Mouse (Mus musculus) inflammation-experienced regulatory T-cells, adult 6 months (primary cell): Measurements from ENCODE around the gene Irf2bpl. TPM values are rescaled to one million over a fixed set of nuclear protein-coding genes. Genes with fewer than 3 reads are reported as not detected.

ENCODE experiments used
- ATAC-seq: one replicate; pipeline ENCODE4 v1.8.0; 2017
- polyA plus RNA-seq, 3 experiments: library from polyadenylated mRNA; unstranded; fragments of 100-300 nt; shearing (Covaris generic); gene quantifications; one replicate each; pipeline ENCODE4 v1.2.1; 2017

The Irf2bpl gene
- polyA plus RNA-seq, 3 experiments from 2014 or later, result 8.0 to 14.6 (median 9.4) TPM

DNA sequence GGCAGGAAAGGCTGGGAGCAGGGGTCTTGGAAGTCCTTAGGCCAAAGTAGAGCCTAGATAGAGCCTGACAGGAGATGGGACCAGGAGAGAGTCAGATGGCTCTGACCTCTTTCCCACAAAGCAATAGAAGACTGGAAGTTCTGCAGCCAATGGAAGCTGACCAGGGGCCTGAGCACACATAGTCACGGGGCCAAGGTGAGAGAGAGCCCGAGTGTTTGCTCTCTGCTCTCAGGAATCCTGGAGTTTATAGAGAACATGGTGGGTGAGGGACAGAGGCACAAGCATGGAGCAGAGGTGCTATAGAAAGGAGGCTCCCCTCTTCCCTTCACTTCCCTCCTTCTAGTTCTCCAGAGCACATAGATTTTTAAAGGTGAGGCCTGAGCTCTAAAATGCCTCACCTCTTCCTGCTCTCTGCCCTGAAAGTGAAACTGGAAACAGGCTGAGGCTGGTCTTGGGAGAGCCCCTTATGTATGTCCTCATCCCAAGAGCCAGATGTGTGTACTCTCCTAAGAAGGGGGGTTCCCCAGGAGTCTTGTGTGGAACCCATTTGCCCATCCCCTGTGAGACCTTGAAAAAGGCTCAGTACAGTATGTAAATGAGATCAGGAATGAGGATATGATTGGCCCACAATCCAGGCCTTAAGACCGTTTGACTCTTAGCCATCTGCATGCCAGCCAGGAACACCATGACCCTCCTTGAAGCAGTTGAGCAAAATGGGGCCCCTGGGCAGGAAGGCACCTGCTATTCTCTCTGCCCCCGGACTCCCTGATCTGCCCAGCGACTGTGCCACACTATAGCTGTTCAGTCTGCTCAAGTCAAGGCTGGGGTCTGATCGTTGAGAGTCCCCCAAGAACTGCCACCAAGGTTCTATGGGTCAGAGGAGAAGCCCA, 25.4 kb downstream of the Irf2bpl start:
- ATAC-seq, result peak; percentile 76

DNA sequence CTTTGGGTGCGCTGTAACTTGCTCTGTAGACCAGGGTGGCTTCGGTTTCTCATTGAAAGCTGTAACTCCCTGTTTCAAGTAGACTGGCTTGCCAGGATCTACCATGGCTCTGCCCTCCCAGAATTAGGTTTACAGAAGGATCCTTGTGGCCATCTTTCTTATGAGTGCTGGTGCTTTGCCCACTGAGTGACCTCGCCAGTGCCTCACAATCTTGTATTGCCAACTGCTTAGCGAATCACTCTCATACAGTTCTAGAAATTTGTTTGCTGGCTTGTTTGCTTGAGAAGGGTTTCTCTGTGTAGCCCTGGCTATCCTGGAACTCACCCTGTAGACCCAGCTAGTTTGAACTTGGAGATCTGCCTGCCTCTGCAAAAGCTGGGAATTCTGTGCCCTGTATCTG, 26.1 kb downstream of the Irf2bpl start:
- no peak for ATAC-seq

DNA sequence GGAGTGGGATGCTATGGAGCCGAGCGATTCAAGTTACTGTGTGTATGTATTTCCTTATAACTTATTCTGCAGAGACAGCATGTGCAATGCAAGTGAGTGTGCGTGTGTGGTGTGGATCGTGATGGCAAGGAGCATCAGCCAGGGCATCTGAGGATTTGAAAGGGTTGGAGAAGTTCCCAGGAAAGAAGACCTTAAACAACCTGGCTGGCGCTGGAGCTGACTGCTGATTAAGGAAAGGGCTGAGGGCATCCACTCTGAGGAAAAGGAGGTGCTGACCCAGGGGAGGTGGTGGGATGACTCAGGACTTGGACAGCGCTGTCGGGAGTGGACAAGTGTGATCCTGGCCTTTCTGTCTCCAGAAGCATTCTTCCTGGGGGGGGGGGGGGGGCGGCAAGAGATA, 27.3 kb downstream of the Irf2bpl start:
- no peak for ATAC-seq

DNA sequence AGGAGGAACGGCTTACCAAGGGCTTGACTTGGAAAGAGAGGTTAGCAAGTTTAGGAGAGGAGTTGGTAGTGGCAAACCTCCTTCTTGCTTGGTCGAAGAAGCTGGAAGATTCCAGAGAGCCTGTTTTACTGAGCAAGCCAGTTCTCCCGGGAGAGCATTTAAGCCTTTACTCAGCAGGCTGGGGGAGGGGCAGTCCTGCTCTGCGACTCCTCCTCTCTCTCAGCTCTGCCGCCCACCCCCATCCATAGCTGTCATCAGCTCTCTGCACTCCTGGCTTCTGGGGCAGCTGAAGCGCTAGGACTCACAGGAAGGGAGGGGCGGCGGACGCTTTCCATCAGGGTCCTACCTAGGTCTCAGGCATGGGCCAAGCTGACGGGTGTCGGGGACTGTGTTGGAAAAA, 28.9 kb downstream of the Irf2bpl start:
- ATAC-seq, result no peak

DNA sequence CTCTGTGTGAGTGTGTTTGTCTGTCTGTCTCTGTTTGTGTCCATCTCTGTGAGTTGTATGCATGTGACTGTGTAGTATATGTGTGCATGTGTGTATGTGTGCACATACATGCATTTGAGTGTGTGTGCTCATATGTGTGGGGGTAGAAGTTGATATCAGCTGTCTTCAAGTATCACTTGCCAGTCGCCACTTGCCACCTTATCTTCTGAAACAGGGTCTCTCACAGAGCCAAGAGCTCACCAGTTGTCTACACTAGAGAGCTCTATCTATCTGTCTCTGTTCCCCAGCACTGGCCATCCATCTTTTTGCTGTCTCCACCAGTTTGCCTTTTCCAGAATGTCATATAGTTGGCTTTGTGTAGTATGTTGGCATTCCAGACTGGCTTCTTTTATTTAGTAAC, 31.1 kb downstream of the Irf2bpl start:
- ATAC-seq, result no peak

DNA sequence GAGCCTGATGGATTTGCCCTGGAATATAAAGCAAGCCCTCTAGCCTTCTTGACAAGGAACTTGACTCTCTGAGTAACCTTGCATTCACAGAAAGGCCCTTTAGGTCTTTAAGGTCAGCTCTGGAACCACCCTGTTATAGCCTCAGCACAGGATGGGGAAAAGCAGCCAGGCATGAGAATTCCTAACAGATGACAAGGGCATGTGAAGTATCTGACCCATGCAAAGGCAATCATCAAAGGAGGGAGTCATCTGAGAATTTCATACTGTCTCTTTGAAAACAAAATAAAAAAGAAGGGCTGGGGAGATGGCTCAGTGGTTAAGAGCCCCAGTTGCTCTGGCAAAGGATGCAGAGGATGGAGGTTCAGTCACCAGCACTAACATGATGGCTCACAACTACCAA, 33.3 kb downstream of the Irf2bpl start:
- no peak for ATAC-seq

DNA sequence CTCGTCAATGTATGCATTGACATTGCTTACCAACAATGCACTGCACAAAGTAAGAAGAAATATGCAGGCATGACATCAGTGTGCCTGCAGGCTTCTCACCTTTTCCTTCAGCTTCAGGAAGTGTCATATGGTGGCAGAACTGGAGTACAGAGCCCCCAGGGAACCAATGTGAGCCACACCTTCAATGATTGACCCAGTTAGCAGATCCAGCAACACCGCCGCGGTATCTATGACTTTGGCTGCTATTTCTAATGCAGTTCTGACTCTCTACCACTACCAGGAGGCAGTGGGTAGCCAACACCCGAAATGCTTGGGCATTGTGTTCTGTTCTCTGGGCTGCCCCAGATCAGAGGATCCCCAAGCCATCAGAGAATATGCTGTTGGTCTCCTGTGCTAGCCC, 33.9 kb downstream of the Irf2bpl start:
- ATAC-seq, result no peak

DNA sequence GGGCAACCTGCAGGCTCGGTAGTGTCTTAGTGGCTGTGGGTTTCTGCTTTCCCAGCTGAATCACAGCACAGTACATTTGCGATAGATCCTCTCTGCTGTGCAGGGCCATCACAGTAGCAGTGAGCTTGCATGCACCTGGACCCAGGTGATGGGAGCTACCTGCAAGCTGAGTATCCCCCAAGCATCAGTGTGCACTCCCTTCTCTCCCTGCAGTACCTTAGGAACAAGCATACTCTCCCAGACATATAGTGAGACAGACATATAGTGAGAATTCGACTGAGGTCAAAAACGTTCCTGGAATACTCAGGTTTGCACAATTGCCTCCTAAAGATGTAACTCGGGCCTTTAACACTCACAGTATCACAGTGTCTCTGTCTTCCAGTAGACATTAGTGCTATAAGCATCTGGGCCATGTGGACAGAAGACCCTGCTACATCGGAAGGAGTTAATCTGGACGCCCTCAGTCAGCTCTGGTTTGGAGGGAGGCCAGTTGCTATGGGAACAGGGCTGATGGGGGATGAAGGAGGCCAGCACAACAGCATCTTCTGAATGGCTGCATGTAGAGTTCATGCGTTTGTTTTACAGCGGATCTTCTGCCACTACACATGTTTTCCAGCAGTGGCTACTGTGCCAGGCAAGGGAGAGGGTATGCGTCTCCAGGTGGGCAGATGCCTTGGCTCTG, 34.5 kb downstream of the Irf2bpl start:
- ATAC-seq, result no peak

DNA sequence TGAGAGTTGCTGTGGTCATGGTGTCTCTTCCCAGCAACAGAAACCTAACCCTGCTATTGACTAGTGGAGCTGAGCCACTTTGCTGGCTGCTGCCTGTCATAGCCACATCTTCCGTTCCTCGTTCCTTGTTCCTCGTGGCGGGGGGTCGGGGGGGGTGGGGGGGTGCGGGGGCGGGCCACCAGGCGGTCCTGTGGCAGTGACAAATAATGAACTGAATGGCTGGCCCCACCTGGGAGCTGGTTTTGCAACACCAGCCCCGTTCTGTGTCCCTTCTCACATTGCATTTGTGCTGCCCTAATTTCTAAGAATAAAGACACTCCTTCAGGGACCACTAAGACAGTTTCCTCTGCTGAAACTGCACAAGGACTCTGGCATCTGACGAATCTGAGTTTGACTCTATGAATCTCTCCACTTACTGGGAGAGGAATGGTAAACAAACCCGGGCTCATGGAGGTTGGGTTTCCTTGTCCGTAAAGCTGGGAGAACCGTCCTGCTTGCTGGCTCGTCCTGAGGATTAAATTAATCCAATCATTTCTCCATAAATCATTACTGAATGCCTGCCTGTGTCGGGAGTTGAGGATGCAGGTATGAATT, 41.6 kb downstream of the Irf2bpl start:
- ATAC-seq, result no peak

DNA sequence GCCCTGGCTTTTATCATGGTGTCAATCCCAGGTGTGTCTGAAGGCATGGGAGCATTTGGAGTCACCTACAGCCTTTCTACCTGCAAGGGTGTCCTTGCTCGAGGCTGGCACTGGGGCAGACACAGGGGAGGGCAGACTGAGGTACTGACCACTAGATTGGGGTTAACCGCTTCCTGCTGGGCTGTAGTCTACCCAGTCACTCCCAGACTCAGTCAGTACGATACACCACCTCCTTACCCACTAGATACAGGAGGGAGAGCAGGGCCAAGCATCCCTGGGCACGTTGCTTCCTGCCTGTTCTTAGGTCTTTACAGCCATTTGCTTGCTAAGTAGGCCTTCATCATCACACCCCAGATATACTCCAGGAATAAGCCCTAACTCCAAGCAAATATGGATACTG, 44.1 kb downstream of the Irf2bpl start:
- no peak for ATAC-seq

DNA sequence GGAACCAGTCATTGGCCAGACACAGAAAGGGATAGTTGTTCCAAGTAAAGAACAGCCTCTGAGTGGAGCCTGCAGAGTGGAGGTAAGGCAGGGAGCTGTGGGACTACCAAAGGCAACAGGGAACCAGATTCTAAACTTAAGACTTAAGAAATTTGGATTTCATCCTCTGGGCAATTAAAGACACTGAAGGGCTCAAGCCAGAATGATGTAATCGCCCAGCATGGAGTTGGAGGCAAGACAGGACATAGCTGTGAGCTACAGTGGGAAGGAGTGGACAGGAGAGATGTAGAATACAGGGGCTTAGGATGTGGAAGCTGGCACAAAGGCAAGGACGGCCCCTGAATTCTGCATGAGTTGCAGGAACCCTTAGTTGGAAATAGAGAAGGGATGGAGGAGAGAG, 46.4 kb downstream of the Irf2bpl start:
- no peak for ATAC-seq

DNA sequence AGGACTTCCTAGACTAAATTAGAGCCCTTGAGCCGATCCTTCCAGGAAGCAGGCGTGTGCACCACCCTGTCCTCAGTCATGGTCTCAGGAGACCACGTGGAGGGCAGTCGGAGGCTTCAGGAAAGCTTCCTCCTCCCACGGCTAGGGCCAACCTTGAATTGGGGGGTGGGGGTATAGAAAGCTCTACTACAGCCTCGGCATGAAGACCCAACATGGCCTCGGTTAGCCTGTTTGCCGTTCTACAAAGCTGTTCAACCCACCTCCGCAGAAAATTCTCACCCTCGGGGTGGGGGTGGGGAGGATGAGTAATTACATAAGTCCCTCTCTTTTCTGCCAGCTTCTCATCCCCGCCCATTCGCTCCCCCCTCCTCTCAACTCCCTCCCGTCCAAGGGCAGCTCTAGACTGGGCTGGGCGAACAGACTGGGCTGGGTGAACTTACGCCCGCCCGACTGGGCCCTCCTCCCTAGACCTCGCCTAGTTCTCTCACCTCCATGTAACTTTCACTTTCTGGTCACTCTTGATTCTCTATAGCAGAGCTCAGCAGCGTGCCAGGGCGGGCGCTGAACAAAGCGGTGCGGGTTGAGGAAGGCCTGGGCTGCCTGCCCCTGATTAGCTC, 48.1 kb downstream of the Irf2bpl start:
- peak; percentile 70 for ATAC-seq

DNA sequence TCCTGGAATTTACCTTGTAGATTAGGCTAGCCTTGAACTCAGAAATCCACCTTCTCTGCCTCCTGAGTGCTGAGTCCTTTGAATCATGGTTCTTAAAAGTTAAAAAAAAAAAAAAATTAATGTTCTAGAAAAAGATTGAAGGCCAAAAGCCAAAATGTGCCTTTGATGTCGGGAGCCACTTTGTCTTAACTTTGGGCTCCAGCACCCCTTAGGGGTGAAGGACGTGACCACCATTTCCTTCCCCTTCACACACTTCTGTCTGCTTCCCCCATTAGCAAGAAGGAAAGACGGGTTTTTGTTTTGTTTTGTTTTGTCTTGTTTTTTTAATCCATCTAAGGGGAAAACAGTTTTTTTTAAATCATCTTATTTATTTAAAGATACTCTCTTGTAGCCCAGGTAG, 48.7 kb downstream of the Irf2bpl start:
- ATAC-seq, result no peak

DNA sequence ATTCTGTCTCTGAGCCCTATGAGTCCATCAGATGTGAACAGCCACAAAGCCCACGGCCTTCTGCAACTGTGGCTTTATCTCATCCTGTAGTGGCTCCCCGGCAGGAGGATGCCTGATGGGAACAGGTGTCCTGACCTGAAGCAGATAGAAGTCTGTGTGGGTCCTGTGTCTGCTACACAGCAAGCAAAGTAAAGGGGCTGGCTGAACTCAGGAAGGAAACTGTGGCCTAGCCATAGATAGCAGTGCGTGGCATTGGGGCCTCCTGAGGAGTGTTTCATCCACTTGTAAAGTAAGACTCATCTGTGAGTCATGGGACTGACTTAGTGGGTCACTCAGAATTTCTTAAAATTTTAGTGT, 50.2 kb downstream of the Irf2bpl start:
- ATAC-seq, result peak; percentile 52

DNA sequence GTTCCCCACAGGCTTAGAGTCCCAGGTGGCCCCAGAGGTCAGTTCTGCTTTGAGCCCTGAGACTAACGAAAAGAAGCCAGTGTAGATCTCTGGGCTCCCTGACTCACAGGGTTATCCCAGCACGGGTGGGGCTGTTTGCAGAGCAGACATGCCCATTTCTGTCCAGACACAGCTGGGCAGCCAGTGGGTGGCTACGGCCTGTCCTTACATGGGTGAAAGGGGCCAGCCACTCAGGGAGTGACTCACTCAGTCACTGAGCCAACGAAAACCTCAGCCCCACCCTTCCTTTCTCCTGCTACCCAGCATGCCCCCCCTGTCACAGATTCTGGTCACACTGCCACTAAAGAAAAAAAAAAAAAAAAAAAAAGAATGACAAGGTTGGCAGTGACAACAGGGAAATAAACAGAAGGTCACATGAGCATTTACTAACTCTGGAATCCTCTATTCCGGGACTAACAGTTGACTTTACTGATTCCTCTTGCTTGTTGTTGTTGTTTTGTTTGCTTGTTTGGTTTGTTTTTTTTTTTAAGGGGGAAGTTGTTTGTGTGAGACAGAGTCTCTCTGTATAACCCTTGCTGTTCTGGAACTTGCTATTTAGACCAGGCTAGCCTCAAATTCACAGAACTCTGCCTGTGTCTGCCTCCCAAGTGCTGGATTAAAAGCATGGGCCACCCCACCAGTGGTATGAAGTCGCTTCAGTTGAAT, 50.7 kb downstream of the Irf2bpl start:
- peak; percentile 41 for ATAC-seq

DNA sequence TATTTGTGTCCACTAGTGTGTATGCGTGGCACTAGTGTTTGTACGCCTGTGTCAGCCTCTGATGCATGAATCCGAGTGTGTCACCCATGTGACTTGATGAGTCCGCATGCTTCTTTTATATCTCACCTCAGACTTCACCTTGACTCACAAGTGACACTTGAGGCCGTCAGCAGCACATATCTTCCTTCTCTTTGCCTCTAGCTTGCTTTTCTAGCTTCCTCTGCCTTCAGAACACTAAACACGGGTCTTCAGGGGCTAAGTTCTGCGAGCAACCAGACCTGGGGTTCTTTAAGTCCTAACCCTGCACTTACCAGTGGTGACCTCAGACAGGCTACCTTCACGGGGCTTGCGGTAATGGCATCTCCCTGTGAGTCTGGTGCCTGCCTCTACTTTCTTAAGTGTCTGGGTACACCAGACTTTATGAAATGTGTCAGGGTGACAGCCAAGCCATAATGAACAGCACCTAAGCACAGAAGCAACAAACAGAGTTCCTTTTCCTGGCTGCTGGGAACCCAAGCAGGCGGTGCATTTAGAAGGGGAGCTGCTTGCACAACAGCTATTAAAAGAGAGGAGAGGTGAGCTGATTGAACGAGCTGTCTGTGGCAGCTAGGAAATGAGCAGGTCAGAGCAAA, 51.9 kb downstream of the Irf2bpl start:
- no peak for ATAC-seq

DNA sequence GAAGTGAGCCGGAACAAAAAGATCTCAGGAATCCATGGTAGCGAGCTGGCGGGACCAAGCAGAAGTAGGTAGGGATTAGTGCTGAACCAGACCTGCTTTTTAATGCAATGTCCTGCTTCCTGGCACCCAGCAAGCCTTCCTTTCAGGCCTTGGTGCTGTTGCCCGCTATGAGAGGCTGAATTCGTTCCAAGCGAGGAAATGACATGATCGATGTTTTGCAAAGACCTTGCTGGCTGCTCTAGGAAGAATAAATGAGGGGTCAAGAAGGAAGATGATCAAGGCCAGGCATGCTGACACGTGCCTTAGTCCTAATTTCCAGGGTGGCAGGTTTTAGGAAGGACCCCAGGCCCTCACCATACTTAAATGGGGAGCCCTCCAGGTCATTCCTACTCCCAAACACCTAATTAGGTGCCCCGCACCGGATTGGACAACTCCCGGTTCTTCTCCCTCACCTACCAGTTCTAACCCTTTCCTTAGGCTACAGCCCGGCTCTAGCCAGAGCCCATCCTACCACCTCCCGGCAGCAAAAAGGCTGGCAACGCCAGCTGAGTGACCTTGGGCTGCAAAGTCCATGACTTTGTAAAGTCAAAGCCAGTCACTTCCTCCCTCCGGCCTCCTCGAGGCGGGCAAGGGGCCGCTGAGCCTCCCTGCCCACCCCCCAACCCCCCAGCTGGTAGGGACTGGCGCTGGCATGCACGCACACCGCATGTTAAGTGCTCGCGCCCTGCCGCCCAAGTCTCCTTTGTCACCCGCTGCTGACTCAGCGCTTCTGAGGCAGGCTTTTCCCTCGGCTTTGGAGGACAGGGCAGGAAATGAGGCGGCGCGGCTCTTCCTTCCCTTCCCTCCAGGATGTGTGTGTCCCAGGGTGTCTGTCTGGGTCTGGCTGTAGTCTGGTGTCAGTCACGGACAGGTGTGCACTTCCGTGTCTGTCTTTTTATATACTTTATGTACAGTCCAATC, 52.7 kb downstream of the Irf2bpl start:
- ATAC-seq, result peak; percentile 19
